In the genomic region with DNA sequence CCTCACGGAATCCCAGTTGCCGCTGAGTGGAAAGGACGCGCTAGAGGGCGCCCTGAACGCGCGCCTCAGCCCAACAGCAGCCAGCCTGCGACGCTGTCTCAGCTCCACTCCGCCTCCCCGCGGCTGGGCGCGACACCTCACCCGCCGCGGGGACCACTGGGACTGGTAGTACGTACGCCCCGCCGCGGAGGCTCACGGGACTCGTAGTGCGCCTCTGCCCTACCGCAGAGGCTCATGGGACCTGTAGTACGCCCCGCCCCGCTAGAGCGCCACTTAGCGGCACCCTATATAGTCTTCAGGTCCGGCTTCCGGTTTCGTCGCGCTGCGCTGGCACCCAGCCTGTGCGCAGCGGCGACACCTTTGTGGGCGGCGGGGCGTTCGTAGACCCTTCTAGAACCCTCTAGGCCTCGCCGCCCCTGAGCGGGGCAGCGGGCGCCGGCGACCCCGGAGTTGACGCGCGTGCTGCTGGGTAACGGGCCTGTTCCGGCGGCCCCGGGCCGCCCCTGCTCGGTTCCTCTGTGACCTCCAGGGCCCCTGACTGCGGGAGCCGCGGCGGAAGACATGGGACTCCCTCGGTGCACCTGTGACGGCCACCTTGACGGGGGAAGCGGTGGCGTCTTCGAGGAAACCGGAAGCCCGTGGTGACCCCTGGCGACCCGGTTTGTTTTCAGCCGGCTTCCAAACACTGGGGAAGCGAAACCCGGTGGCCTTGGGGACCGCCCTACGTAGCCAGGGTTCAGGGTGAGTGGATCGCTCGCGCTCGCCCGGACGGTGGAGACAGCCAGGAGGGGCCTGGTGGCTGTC, we compare ENCODE assay signal across 8 mouse cellular contexts. TPM values are rescaled to one million over a fixed set of nuclear protein-coding genes. Genes with fewer than 3 reads are reported as not detected.
A peak's percentile ranks its signal among the peaks of the same experiment; 100 is the strongest.
DNase-seq lines count a peak whose midpoint lies in the region; ATAC-seq and TF ChIP-seq lines count a peak whose summit lies in the region.

Gene Azi2 (plus strand): TSS at position 282 of the 804 bp plus-strand sequence.

- TF ChIP-seq POLR2A in kidney, adult 2 months (IDR thresholded peaks at IDR 0.05; ENCODE audit: low read depth, low read length): peak; percentile 15
- peak; percentile 36; the same call in 1 of the 2 replicates for TF ChIP-seq POLR2A in spleen, adult 2 months (IDR thresholded peaks at IDR 0.05; ENCODE audit: low read depth, low read length)

- no peaks in the 10 kb centered on the region for H3K9me3 ChIP-seq in embryonic facial prominence, embryonic 13.5 days
- H3K9me3 ChIP-seq in limb, embryonic 12.5 days: no peaks in the 10 kb centered on the region
- H3K9me3 ChIP-seq in midbrain, embryonic 15.5 days: no peaks in the 10 kb centered on the region

- H3K27ac ChIP-seq in embryonic facial prominence, embryonic 13.5 days: peak within 1 kb of the TSS; percentile 90
- peak within 1 kb of the TSS; percentile 86 for H3K27ac ChIP-seq in kidney, adult 2 months (ENCODE audit: insufficient read depth, low read depth, low read length)
- H3K27ac ChIP-seq in limb, embryonic 12.5 days: peak within 1 kb of the TSS; percentile 94
- peak within 1 kb of the TSS; percentile 89 for H3K27ac ChIP-seq in midbrain, embryonic 15.5 days
- H3K27ac ChIP-seq in spleen, adult 2 months (ENCODE audit: insufficient read depth, low read length): peak within 1 kb of the TSS; percentile 99

- peak within 1 kb of the TSS; percentile 78 for H3K9ac ChIP-seq in embryonic facial prominence, embryonic 13.5 days
- peak within 1 kb of the TSS; percentile 82 for H3K9ac ChIP-seq in limb, embryonic 12.5 days (replicated peaks)
- H3K9ac ChIP-seq in midbrain, embryonic 15.5 days: peak within 1 kb of the TSS; percentile 67

- H3K4me3 ChIP-seq in embryonic facial prominence, embryonic 13.5 days: peak within 1 kb of the TSS; percentile 63
- peak within 1 kb of the TSS; percentile 70 for H3K4me3 ChIP-seq in kidney, adult 2 months (ENCODE audit: insufficient read depth, low read depth, low read length)
- H3K4me3 ChIP-seq in limb, embryonic 12.5 days (replicated peaks): peak within 1 kb of the TSS; percentile 80
- H3K4me3 ChIP-seq in midbrain, embryonic 15.5 days: peak within 1 kb of the TSS; percentile 57
- peak within 1 kb of the TSS; percentile 67 for H3K4me3 ChIP-seq in spleen, adult 2 months (ENCODE audit: extremely low read depth, insufficient read depth, insufficient read length)

- peak; percentile 99 for DNase-seq in 3134 (ENCODE audit: extremely low read depth, insufficient read length, low spot score)
- peak; percentile 99 for DNase-seq in adrenal gland, postnatal 36 days
- DNase-seq in heart, adult 18-20 months: peak; percentile 98 to 99
- peak; percentile 99 for DNase-seq in kidney, adult 2 months
- DNase-seq in spleen, adult 2 months (ENCODE audit: low read depth in 1 of 2, low spot score in 2 of 2): peak; percentile 98 to 99

- peak within 1 kb of the TSS; percentile 75 for H3K4me2 ChIP-seq in embryonic facial prominence, embryonic 13.5 days
- peak within 1 kb of the TSS; percentile 79 for H3K4me2 ChIP-seq in limb, embryonic 12.5 days
- peak within 1 kb of the TSS; percentile 76 for H3K4me2 ChIP-seq in midbrain, embryonic 15.5 days

- no peaks in the 10 kb centered on the region for H3K36me3 ChIP-seq in embryonic facial prominence, embryonic 13.5 days
- no peaks in the 10 kb centered on the region for H3K36me3 ChIP-seq in kidney, adult 2 months (ENCODE audit: control insufficient read depth, insufficient read depth, low read length)
- no peaks in the 10 kb centered on the region; the same call in 1 of the 2 replicates for H3K36me3 ChIP-seq in limb, embryonic 12.5 days
- H3K36me3 ChIP-seq in midbrain, embryonic 15.5 days (replicated peaks): no peaks in the 10 kb centered on the region
- no peaks in the 10 kb centered on the region for H3K36me3 ChIP-seq in spleen, adult 2 months (ENCODE audit: control insufficient read depth, insufficient read depth, low read length)

- peak; percentile 80 for TF ChIP-seq CTCF in kidney, adult 2 months (conservative IDR thresholded peaks at IDR 0.05; ENCODE audit: insufficient read depth, insufficient read length, low read depth, low read length)
- TF ChIP-seq CTCF in spleen, adult 2 months (IDR thresholded peaks at IDR 0.05; ENCODE audit: extremely low read depth, insufficient read depth, insufficient read length, insufficient replicate concordance): peak; percentile 94

- no peaks in the 10 kb centered on the region for H3K27me3 ChIP-seq in embryonic facial prominence, embryonic 13.5 days
- no peaks in the 10 kb centered on the region for H3K27me3 ChIP-seq in kidney, adult 2 months (replicated peaks; ENCODE audit: control insufficient read depth, insufficient read depth, low read length)
- H3K27me3 ChIP-seq in limb, embryonic 12.5 days: no peaks in the 10 kb centered on the region
- no peaks in the 10 kb centered on the region for H3K27me3 ChIP-seq in midbrain, embryonic 15.5 days (replicated peaks)
- no peaks in the 10 kb centered on the region for H3K27me3 ChIP-seq in spleen, adult 2 months (ENCODE audit: control insufficient read depth, insufficient read depth, low read length)

- peaks cover 17% of the 10 kb centered on the region; the same call in 1 of the 2 replicates for H3K4me1 ChIP-seq in embryonic facial prominence, embryonic 13.5 days
- H3K4me1 ChIP-seq in kidney, adult 2 months (ENCODE audit: control insufficient read depth, insufficient read depth, low read length): peaks cover 3% of the 10 kb centered on the region; the same call in 1 of the 2 replicates
- peaks cover 11% of the 10 kb centered on the region for H3K4me1 ChIP-seq in limb, embryonic 12.5 days (replicated peaks)
- H3K4me1 ChIP-seq in midbrain, embryonic 15.5 days: peaks cover 23% of the 10 kb centered on the region
- no peaks in the 10 kb centered on the region; the same call in 1 of the 2 replicates for H3K4me1 ChIP-seq in spleen, adult 2 months (ENCODE audit: control insufficient read depth, insufficient read depth, insufficient read length)

- under 1% methylated on average over 87 of the region's 87 CpGs for WGBS in embryonic facial prominence, embryonic 13.5 days
- under 1% methylated on average over 87 of the region's 87 CpGs for WGBS in kidney, adult 2 months
- WGBS in limb, embryonic 12.5 days: under 1% methylated on average over 87 of the region's 87 CpGs
- under 1% methylated on average over 83 of the region's 87 CpGs for WGBS in midbrain, embryonic 15.5 days
- WGBS in spleen, adult 2 months: under 1% methylated on average over 86 of the region's 87 CpGs

- peak; percentile 99 for ATAC-seq in embryonic facial prominence, embryonic 13.5 days (ENCODE audit: insufficient number of reproducible peaks, insufficient read depth, low FRiP score, low TSS enrichment, low read depth)
- ATAC-seq in limb, embryonic 12.5 days (ENCODE audit: insufficient number of reproducible peaks, insufficient read depth, low FRiP score, low TSS enrichment, low read depth): peak; percentile 95
- ATAC-seq in midbrain, embryonic 15.5 days (replicated peaks): peak; percentile 99

RNA-seq across cellular contexts. Expression of gene Azi2, which starts in this region (rescaled TPM):
- total RNA-seq in adrenal gland, postnatal 36 days (2021): 10 to 100 TPM; 68.7 to 78.7 TPM
- polyA plus RNA-seq in embryonic facial prominence, embryonic 13.5 days (2015; fragmentation: Nextera tagmentation; extraction: Ambion mirVana): 73.0 and 77.0 TPM in 2 replicates
- 10 to 100 TPM; 62.0 to 68.1 TPM for total RNA-seq in heart, adult 18-20 months (2021)
- polyA plus RNA-seq in kidney, adult 2 months (2012; rRNA removed): 24.0 and 26.2 TPM in 2 replicates
- polyA plus RNA-seq in limb, embryonic 12.5 days (2016; fragmentation: Nextera tagmentation; extraction: Ambion mirVana): 70.5 and 77.5 TPM in 2 replicates
- 70.2 and 74.0 TPM in 2 replicates for polyA plus RNA-seq in midbrain, embryonic 15.5 days (2015; fragmentation: Nextera tagmentation; extraction: Ambion mirVana)
- 12.8 and 16.7 TPM in 2 replicates for polyA plus RNA-seq in spleen, adult 2 months (2012; rRNA removed)

Comparison
In these comparisons a context has a peak if more than half of its experiments do, and no peak if none do; other contexts are left out.
1. Peak in every context shown above with its lines: DNase-seq, ATAC-seq, H3K4me3 ChIP-seq and H3K27ac ChIP-seq.